Mouse (Mus musculus): ENCODE measurements around the gene Spats2. TPM values are rescaled to one million over a fixed set of nuclear protein-coding genes. Genes with fewer than 3 reads are reported as not detected.
A peak's percentile ranks its signal among the peaks of the same experiment; 100 is the strongest.

Gene Spats2
- polyA plus RNA-seq, 1 experiment from 2014 or later: 60.1 TPM

DNA sequence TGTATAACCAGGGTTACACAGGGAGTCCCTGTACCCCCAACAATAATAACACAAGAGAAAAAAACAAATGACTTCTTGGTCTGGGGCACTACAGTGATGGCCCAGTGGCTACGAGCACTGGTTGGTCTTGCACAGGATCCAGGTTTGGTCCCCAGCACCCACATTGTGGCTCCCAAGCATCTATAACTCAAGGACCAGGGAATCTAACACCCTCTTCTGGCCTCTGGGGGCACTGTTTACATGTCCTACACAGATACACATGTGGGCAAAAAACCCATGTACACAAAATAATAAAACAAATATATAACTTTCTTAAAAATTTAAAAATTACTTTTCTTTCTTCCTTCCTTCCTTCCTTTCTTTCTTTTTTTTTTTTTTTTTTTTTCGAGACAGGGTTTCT lies 53.9 kb downstream of the Spats2 start:
- H3K36me3 ChIP-seq (replicated peaks): peaks cover 96% of the 10 kb centered on the region

GRCm38 (mm10) chr15:99184217-99184914 lies 58.6 kb downstream of the Spats2 start:
- no peaks in the 10 kb centered on the region for H3K27me3 ChIP-seq (replicated peaks; ENCODE audit: low read depth, poor library complexity, severe bottlenecking)
- DNase-seq (ENCODE audit: low spot score): no peak
- WGBS: 89% methylated on average over 9 of the region's 9 CpGs
- H3K9me3 ChIP-seq: no peaks in the 10 kb centered on the region
- H3K36me3 ChIP-seq (replicated peaks): peaks cover 98% of the 10 kb centered on the region
- H3K4me1 ChIP-seq: no peaks in the 10 kb centered on the region
- H3K4me3 ChIP-seq: no peak overlapping the region
- H3K27ac ChIP-seq (replicated peaks): no peak overlapping the region

More for the DNA sequence above, 53.9 kb downstream of the Spats2 start:
- DNase-seq (ENCODE audit: low spot score): no peak
- H3K27ac ChIP-seq (replicated peaks): no peak overlapping the region
- 91% methylated on average over 1 of the region's 2 CpGs for WGBS
- no peaks in the 10 kb centered on the region for H3K9me3 ChIP-seq
- H3K4me1 ChIP-seq: no peaks in the 10 kb centered on the region
- no peaks in the 10 kb centered on the region for H3K27me3 ChIP-seq (replicated peaks; ENCODE audit: low read depth, poor library complexity, severe bottlenecking)
- H3K4me3 ChIP-seq: no peak overlapping the region

DNA sequence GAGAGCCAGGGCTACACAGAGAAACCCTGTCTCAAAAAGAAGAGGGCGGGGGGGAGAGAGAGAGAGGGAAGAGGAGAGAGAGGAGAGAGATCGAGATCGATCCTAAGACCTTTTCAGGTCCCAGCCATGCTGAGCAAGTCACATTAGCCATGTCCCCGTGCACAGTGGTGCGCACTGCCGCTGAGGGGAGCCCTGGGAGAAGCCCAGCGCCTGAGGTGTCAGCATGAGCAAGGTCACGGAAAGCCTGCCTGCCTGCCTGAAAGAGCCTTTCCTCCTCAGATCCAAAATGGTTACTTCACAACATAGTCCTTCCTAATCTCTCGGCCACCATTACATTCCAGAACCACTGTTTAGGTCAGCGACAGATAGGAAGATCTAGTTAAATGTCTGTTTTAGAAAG lies 68.6 kb downstream of the Spats2 start:
- Histone ChIP-seq H3K4me3 (no peak overlapping the region), H3K9me3 (no peaks in the 10 kb centered on the region), H3K36me3 (replicated peaks) (peaks cover 92% of the 10 kb centered on the region), H3K27me3 (replicated peaks; ENCODE audit: low read depth, poor library complexity, severe bottlenecking) (no peaks in the 10 kb centered on the region), H3K27ac (replicated peaks) (no peak overlapping the region), H3K4me1 (no peaks in the 10 kb centered on the region)
- WGBS: 92% methylated on average over 10 of the region's 10 CpGs
- no peak for DNase-seq (ENCODE audit: low spot score)

DNA sequence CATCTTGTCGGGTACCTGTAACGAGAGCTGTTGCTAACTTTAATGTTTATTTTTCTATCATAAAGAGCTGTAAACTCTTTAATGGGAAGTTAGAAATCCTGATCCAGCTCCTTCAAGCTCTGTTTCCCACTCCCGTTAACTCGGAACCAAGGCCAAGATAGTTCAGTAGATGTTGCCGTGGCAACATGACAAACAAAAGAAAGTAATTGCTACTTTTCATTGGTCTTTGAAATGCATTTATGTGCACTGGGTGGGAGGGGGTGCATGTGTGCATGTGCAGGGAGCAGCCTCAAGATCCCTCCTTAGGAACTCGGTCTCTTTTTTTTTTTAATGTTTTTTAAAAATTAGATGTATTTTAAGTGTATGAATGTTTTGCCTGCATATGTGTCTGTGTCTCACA lies 69.3 kb downstream of the Spats2 start:
- Histone ChIP-seq H3K4me1 (no peaks in the 10 kb centered on the region), H3K9me3 (no peaks in the 10 kb centered on the region), H3K36me3 (replicated peaks) (peaks cover 92% of the 10 kb centered on the region), H3K4me3 (no peak overlapping the region), H3K27me3 (replicated peaks; ENCODE audit: low read depth, poor library complexity, severe bottlenecking) (no peaks in the 10 kb centered on the region), H3K27ac (replicated peaks) (no peak overlapping the region)
- WGBS: 79% methylated on average over 6 of the region's 6 CpGs
- DNase-seq (ENCODE audit: low spot score): no peak

DNA sequence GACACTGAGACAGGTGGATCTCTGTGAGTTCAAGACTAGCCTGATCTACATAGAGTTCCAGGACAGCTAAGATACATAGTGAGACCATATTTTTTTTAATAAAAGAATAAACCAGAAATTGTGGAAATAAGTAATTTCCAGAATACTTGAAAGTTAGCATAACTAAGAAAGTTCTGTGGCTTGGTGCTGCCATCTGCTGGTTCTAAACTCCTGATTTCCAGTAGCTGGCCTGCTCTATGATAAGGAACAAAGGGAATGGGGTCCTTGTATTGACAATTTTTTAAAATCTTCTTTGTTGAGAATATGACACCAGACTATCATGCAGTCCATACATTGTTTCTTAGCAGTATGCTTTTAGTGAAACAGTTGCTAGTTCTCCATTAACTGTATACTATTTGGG lies 73.0 kb downstream of the Spats2 start:
- H3K36me3 ChIP-seq (replicated peaks): peaks cover 90% of the 10 kb centered on the region
- no peak for DNase-seq (ENCODE audit: low spot score)

GRCm38 (mm10) chr15:99205959-99206358 lies 80.2 kb downstream of the Spats2 start:
- Histone ChIP-seq H3K4me3 (no peak overlapping the region), H3K4me1 (no peaks in the 10 kb centered on the region), H3K9me3 (no peaks in the 10 kb centered on the region), H3K27ac (replicated peaks) (no peak overlapping the region), H3K27me3 (replicated peaks; ENCODE audit: low read depth, poor library complexity, severe bottlenecking) (no peaks in the 10 kb centered on the region), H3K36me3 (replicated peaks) (peaks cover 93% of the 10 kb centered on the region)
- 75% methylated on average over 8 of the region's 8 CpGs for WGBS
- DNase-seq (ENCODE audit: low spot score): no peak

More for the DNA sequence above, 73.0 kb downstream of the Spats2 start:
- no peaks in the 10 kb centered on the region for H3K27me3 ChIP-seq (replicated peaks; ENCODE audit: low read depth, poor library complexity, severe bottlenecking)
- H3K4me1 ChIP-seq: no peaks in the 10 kb centered on the region
- H3K27ac ChIP-seq (replicated peaks): no peak overlapping the region
- H3K9me3 ChIP-seq: no peaks in the 10 kb centered on the region
- H3K4me3 ChIP-seq: no peak overlapping the region

GRCm38 (mm10) chr15:99213183-99213582 lies 87.5 kb downstream of the Spats2 start:
- no peak for DNase-seq (ENCODE audit: low spot score)
- H3K4me3 ChIP-seq: no peak overlapping the region
- no peaks in the 10 kb centered on the region for H3K4me1 ChIP-seq
- no peaks in the 10 kb centered on the region for H3K9me3 ChIP-seq
- 91% methylated on average over 10 of the region's 10 CpGs for WGBS
- H3K27ac ChIP-seq (replicated peaks): no peak overlapping the region
- H3K36me3 ChIP-seq (replicated peaks): peaks cover 67% of the 10 kb centered on the region
- H3K27me3 ChIP-seq (replicated peaks; ENCODE audit: low read depth, poor library complexity, severe bottlenecking): no peaks in the 10 kb centered on the region

DNA sequence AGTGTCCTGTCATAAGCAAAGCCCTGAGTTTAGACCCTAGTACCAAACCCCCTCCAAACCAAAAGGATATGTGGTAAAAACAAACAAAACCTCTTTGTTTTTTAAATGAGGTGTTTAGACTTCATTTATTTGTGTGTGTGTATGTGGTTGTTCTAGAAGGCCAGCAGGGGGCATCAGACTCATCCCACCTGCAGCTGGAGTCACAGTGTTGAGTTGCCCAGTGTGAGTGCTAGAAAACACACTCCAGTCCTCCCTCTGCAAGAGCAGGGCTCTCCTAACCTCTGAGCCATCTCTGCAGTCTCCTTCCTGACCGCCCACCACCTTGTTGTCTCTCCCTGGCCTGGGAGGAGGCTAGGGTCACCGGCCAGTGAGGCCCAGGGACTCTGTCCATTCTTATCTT lies 89.2 kb downstream of the Spats2 start:
- Histone ChIP-seq H3K4me1 (no peaks in the 10 kb centered on the region), H3K4me3 (no peak overlapping the region), H3K36me3 (replicated peaks) (peaks cover 49% of the 10 kb centered on the region), H3K27ac (replicated peaks) (no peak overlapping the region), H3K9me3 (no peaks in the 10 kb centered on the region), H3K27me3 (replicated peaks; ENCODE audit: low read depth, poor library complexity, severe bottlenecking) (peaks cover 8% of the 10 kb centered on the region)
- 75% methylated on average over 2 of the region's 2 CpGs for WGBS
- no peak for DNase-seq (ENCODE audit: low spot score)

DNA sequence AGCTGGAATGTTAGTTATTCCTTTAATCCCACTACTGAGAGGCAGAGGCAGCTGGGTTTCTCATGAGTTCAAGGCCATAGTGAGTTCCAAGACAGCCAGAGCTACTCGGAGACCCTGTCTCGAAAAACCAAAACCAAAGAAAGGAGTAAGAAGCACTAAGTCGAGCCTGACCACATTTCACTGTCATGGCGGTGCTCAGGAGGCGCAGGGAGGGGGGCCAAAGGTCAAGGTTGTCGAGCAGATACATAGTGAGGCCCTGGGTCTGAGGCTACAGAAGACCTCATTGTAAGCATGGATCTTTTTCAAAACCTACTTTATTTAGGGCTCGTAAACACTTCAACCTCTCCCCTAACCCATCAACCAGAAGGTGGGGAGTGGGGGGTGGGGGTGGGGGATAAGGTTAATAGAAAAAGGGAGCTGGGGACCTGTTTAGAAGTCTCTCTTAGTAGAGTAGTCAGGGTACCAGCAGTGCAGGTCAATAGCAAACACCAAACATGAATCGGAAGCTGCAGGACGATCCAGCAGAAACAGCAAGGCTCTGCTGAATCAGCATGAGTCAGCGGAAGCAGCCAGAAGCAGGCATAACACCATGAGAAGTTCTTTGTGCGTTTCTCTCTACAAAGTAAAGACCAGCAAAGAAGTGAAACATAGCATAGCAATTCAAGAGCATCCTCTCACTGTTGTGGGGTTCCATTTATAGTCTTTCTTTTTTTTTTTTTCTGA lies 90.2 kb downstream of the Spats2 start:
- H3K4me3 ChIP-seq: no peak overlapping the region
- H3K36me3 ChIP-seq (replicated peaks): peaks cover 40% of the 10 kb centered on the region
- no peak for DNase-seq (ENCODE audit: low spot score)
- no peaks in the 10 kb centered on the region for H3K9me3 ChIP-seq
- WGBS: 86% methylated on average over 11 of the region's 11 CpGs
- H3K27ac ChIP-seq (replicated peaks): no peak overlapping the region
- no peaks in the 10 kb centered on the region for H3K4me1 ChIP-seq
- H3K27me3 ChIP-seq (replicated peaks; ENCODE audit: low read depth, poor library complexity, severe bottlenecking): peaks cover 18% of the 10 kb centered on the region

GRCm38 (mm10) chr15:99217630-99218029 lies 91.9 kb downstream of the Spats2 start:
- Histone ChIP-seq H3K36me3 (replicated peaks) (peaks cover 22% of the 10 kb centered on the region), H3K4me1 (peaks cover 17% of the 10 kb centered on the region), H3K27ac (replicated peaks) (no peak overlapping the region), H3K4me3 (no peak overlapping the region), H3K27me3 (replicated peaks; ENCODE audit: low read depth, poor library complexity, severe bottlenecking) (peaks cover 35% of the 10 kb centered on the region), H3K9me3 (no peaks in the 10 kb centered on the region)
- DNase-seq (ENCODE audit: low spot score): no peak
- 89% methylated on average over 4 of the region's 4 CpGs for WGBS

GRCm38 (mm10) chr15:99221315-99221952 lies 95.7 kb downstream of the Spats2 start:
- H3K27ac ChIP-seq (replicated peaks): 0 out of 2 replicates have a peak overlapping the region, but pooled peaks have one; percentile 14
- H3K36me3 ChIP-seq (replicated peaks): no peaks in the 10 kb centered on the region
- H3K4me1 ChIP-seq: peaks cover 55% of the 10 kb centered on the region
- peak overlapping the region; percentile 21; the same call in 1 of the 2 replicates for H3K4me3 ChIP-seq
- DNase-seq (ENCODE audit: low spot score): peak; percentile 69
- no peaks in the 10 kb centered on the region for H3K9me3 ChIP-seq
- WGBS: 8% methylated on average over 8 of the region's 8 CpGs
- peaks cover 73% of the 10 kb centered on the region for H3K27me3 ChIP-seq (replicated peaks; ENCODE audit: low read depth, poor library complexity, severe bottlenecking)

DNA sequence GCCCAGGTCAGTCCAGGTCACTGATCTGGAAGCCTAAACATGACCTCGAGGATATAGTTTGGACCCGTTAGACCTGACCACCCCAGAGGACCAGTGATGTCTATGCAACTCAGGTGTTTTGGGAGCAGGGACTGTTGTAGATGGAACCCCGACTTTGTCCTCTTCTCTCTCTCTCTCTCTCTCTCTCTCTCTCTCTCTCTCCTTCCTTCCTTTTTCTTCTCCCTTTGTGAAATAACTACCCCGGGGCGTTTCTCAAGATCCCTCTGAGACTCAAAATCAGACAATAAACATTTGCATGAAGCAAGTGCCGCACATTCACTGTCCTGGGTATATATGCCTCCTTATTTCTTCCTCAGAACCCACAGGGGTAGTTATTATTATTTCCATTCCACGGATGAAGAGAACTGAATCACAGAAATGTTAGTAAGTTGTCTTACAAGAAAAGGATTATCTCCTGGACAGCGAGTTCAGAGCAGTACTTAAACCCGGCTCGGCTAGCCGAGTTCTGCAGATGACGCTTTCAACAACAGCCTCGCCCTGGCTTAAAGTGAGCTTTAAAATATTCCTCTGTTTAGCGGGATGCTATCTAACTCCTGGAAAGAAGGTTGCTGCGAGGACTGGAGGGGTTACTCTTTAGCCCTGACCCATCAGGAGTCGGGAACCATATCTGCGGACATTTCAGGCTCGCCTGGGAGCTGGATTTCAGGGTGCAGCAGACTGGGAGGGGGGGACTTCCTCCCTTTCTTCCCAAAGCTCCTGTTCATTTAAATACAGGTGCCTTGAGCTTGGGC lies 97.3 kb downstream of the Spats2 start:
- Histone ChIP-seq H3K27ac (replicated peaks) (no peak overlapping the region), H3K36me3 (replicated peaks) (no peaks in the 10 kb centered on the region), H3K27me3 (replicated peaks; ENCODE audit: low read depth, poor library complexity, severe bottlenecking) (peaks cover 89% of the 10 kb centered on the region), H3K4me3 (peak overlapping the region; percentile 57), H3K9me3 (no peaks in the 10 kb centered on the region), H3K4me1 (peaks cover 62% of the 10 kb centered on the region)
- DNase-seq (ENCODE audit: low spot score): no peak
- 5% methylated on average over 18 of the region's 18 CpGs for WGBS

Data from embryonic facial prominence, embryonic 10.5 days (tissue).